Mouse (Mus musculus) Patski (cell line): Measurements from ENCODE around the gene Smco4. TPM values are rescaled to one million over a fixed set of nuclear protein-coding genes. Genes with fewer than 3 reads are reported as not detected.

Experiments
- ATAC-seq: fragments of 100-300 bp; one replicate; pipeline ENCODE4 v1.8.0; 2021
- CTCF ChIA-PET: fragments of 350-600 bp; sonication (Branson Sonifier 250); formaldehyde crosslinking; loops from one replicate; lab custom pipeline; 2022; ENCODE audit warnings: inconsistent platforms; lab: Charles Lee
- POLR2A ChIA-PET: fragments of 350-600 bp; sonication (Branson Sonifier 250); formaldehyde crosslinking; loops from one replicate; lab custom pipeline; 2022; ENCODE audit warnings: antibody characterized with exemption, inconsistent platforms; lab: Charles Lee
- DNase-seq: peaks from one replicate; pipeline ENCODE4 v3.0.0-alpha.2; 2011; ENCODE audit warnings: low read depth, low spot score
- H3K27me3 ChIP-seq: fragments of 371-371 bp; one replicate; pipeline ENCODE4 v1.5.1; 2021
- CTCF ChIP-seq: fragments of 100-300 bp; IDR thresholded peaks from one replicate; pipeline ENCODE4 v1.5.1; 2021
- in situ Hi-C: fragments of 300-500 bp; cut with MboI; formaldehyde crosslinking; loops from 3 replicates; pipeline ENCODE4 v1.11.1; 2018; ENCODE audit warnings: low pct_unique_long_range_greater_than_20kb, mixed read lengths
- polyA plus RNA-seq: library from polyadenylated mRNA; unstranded; gene quantifications from one replicate; pipeline ENCODE4 v1.2.3, GENCODE M21; 2021

Smco4 gene
- polyA plus RNA-seq, 1 experiment from 2014 or later = 15.8 TPM

GRCm38 (mm10) chr9:15574750-15575454 is 81.7 kb downstream of the Smco4 start:
- POLR2A ChIA-PET = interaction anchor here (0.6 kb wide), 1 partner anchor 89 kb away, joined by 3 read pairs; no protein-coding TSS in a partner anchor
- in situ Hi-C loops = no loop called here
- TF ChIP-seq CTCF = no peak
- ATAC-seq (no peak), DNase-seq (no peak)
- peaks cover 11% of the 10 kb centered on the region for H3K27me3 ChIP-seq
- CTCF ChIA-PET = no interaction called here

- TF ChIP-seq CTCF = no peak
- ChIA-PET CTCF (no interaction called here), POLR2A (no interaction called here)
- no peak for ATAC-seq
- in situ Hi-C loops = no loop called here
- DNase-seq = no peak
- peaks cover 28% of the 10 kb centered on the region for H3K27me3 ChIP-seq
Measured at GRCm38 (mm10) chr9:15578427-15578826, 85.2 kb downstream of the Smco4 start.

- in situ Hi-C loops = no loop called here
- POLR2A ChIA-PET = no interaction called here
- CTCF ChIA-PET = no interaction called here
- H3K27me3 ChIP-seq = peaks cover 28% of the 10 kb centered on the region
- TF ChIP-seq CTCF = no peak
- DNase-seq = no peak
- no peak for ATAC-seq
Measured at GRCm38 (mm10) chr9:15578946-15579345, 85.7 kb downstream of the Smco4 start.

- in situ Hi-C loops = no loop called here
- peaks cover 28% of the 10 kb centered on the region for H3K27me3 ChIP-seq
- TF ChIP-seq CTCF = no peak
- POLR2A ChIA-PET = no interaction called here
- CTCF ChIA-PET = no interaction called here
- ATAC-seq (no peak), DNase-seq (no peak)
Measured at GRCm38 (mm10) chr9:15580176-15580575, 86.9 kb downstream of the Smco4 start.

DNA sequence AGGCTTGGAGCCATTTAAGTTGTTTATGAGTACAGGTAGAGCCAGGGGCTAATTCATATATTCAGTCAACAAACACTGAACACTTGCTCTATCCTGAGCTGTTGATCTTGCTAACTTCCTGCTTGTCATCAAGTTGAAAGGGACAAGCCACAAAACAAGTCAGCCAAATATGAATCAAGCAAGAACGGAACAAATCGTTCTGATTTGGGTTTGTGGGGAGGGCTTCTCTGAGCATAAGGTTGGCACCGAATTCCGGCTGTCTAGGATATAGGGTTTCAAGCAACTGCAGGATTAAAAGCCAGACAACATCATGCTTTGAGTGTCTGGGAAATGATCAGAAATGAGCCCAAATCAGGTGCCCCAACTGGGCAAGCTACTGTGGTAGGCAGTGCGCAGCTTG is 88.8 kb downstream of the Smco4 start:
- H3K27me3 ChIP-seq = peaks cover 36% of the 10 kb centered on the region
- DNase-seq = no peak
- no peak for TF ChIP-seq CTCF
- ATAC-seq = no peak
- POLR2A ChIA-PET = no interaction called here
- CTCF ChIA-PET = no interaction called here
- in situ Hi-C loops = no loop called here

DNA sequence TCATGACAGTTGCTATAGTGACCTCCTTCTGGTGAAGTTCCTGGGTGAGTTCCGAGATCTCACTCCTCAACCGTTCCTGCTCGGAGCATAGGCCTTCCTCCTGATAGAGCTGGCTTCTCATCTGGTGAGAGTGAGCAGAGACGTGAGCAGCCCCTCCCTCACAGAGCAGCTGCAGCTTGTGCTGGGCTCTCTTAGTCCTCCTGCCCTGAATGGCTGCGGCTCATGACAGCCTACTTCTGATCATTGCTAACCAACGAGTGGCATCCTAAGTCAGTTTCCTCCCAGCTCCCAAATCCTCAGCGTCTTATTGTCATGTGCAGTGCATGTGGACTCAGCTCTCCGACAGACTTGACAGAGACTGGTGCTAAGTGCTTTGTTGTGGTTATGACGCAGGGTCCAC is 91.0 kb downstream of the Smco4 start:
- no peak for ATAC-seq
- in situ Hi-C loops = no loop called here
- no peak for DNase-seq
- no peak for TF ChIP-seq CTCF
- H3K27me3 ChIP-seq = peaks cover 33% of the 10 kb centered on the region
- ChIA-PET CTCF (interaction anchor here (1.4 kb wide), 1 partner anchor 15 kb away, joined by 3 read pairs; no protein-coding TSS in a partner anchor), POLR2A (no interaction called here)

DNA sequence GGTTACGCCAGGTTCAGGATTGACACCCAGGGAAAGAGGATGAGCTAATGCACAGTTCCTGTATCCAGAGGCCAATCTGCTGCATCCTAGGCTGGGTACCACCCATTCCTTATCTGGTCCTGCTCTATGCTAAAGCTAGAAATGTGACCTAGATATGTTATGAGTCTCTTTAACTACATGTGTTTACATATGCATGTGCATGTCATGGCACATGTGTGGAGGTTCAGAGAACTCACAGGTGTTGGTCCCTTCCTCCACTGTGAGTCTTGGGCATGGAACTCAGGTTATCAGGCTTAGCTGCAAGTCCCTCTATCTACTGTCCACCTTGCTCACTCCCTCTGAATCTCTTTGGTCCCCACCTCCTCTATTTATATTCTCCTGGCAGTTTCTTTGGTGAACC is 92.7 kb downstream of the Smco4 start:
- peaks cover 26% of the 10 kb centered on the region for H3K27me3 ChIP-seq
- ChIA-PET POLR2A (no interaction called here), CTCF (no interaction called here)
- ATAC-seq (no peak), DNase-seq (no peak)
- in situ Hi-C loops = no loop called here
- TF ChIP-seq CTCF = no peak

- no peak for DNase-seq
- ChIA-PET CTCF (no interaction called here), POLR2A (no interaction called here)
- H3K27me3 ChIP-seq = peaks cover 14% of the 10 kb centered on the region
- TF ChIP-seq CTCF = no peak
- in situ Hi-C loops = no loop called here
- ATAC-seq = no peak
Measured at GRCm38 (mm10) chr9:15587157-15587854, 94.1 kb downstream of the Smco4 start.

DNA sequence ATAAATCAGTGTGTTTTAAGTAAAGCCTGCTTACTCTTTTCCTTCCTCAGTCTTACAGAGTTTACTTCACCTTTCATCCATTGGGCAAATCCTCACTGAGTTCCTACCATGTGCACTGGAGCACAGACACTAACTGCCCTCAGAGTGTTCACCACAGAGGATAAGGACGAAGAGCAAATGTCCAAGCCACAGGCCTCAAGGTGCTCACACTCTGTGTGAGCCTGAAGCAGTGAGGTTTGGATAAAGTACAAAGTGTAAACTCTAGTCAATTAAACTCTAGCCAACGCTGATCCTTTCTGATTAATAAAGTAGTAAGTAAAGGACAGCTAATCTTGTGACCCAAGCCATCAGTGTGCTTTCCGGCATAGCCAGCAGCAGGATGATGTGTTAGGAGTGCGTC is 100.9 kb downstream of the Smco4 start:
- ChIA-PET POLR2A (no interaction called here), CTCF (no interaction called here)
- H3K27me3 ChIP-seq = peaks cover 12% of the 10 kb centered on the region
- in situ Hi-C loops = no loop called here
- no peak for ATAC-seq
- DNase-seq = no peak
- no peak for TF ChIP-seq CTCF

Other genes with a start within 250 kb of the Smco4 start
- 46.1 TPM for gene Med17, start 213.5 kb upstream of the Smco4 start, polyA plus RNA-seq
- 63.1 TPM for gene Taf1d, start 187.2 kb upstream of the Smco4 start, polyA plus RNA-seq
- gene 4931406C07Rik, start 187.0 kb upstream of the Smco4 start, polyA plus RNA-seq = 75.9 TPM
- 17.3 TPM for gene Cep295, start 135.6 kb upstream of the Smco4 start, polyA plus RNA-seq
- gene Deup1, start 134.5 kb downstream of the Smco4 start, polyA plus RNA-seq = not detected
- gene Slc36a4, start 216.3 kb downstream of the Smco4 start, polyA plus RNA-seq = 11.4 TPM